Mouse (Mus musculus) retina, postnatal 7 days (tissue): ENCODE results near the gene Rab5c.

Experiments
- DNase-seq: peaks from one replicate; pipeline ENCODE4 v3.0.0-alpha.2; 2012; ENCODE audit warnings: low read depth, low spot score

The Rab5c gene

DNA sequence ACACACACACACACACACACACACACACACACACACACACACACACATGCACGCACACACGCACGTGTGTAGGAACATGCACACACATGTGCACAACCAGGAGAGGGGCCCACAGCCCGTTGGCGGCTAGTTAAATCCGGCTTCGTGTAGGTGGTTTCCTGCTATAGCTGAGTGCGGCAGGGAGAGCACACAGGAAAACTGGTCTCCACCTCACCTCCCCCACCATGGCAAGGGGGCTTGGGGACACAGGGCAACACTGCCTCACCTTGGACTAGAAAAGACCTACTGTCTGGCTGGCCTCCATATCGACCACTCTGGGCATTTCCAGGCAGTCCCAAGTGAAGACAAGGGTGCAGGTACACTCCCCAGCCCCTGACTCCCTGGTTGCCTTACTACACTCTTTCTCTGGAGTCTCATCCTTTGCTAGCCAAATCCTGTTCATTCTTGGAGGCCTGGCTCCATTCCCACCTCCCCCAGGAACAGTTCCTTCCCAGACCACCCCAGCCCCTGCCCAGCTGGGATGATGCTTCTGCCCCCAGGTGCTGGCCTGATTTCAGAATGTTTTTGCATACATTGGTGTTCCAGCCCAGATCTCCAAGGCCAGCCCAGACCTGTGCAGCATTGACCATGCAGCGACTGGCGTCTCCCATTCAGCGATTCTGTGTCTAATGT, 16.1 kb upstream of the Rab5c start:
- DNase-seq = no peak

DNA sequence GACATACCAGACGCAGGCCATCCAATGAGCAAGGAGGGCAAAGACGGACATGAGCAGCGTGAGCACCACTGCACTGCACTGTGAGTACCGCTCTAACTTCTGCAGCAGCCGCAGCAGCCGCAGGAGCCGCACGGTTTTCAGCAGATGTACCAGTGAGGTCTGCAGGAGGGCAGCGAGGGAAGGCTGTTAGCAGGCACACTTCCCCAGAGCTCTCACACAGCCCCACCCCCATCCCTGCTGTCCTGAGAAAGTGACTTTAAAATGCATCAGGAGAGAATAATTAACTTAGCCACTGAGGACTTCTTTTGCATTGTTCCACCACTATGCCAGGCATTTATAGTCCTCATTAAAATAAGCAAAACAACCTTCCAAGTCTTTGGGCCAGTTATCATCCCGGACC, 14.3 kb upstream of the Rab5c start:
- no peak for DNase-seq

DNA sequence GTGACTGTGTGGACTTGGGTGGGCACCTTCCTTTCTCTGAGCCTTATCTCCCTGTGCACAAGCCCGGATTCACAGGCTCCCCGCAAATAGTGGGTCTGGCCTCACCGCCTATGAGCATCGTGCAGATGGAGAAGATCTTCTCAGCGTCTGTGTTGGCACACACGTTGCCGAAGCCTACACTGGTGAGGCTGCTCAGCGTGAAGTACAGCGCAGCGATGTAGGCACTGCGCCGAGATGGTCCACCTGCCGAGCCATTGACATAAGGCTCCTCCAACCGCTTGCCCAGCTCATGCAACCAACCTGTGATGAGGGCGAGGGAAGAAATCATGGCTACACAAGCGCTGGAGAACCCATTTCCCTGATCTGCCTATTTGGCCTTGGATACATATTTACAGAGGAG, 12.1 kb upstream of the Rab5c start:
- no peak for DNase-seq

DNA sequence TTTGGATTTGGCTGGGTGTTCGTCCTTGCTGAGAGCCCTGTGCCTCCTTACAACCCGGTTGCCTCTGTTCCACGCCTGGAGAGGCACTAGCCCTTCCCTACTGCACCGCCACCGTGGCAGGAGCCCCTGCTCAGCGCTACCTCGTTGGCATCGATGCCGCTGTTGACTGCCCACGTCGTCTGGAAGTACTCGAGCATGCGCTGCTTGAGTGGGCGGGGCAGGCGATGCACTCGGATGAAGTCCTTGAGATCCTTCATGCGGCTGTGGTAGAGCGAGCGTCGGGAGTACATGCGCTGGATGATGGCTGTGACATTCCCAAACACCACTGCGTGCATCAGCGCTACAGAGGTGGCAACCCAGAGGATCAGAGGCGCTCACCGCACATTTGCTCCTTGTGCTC, 11.5 kb upstream of the Rab5c start:
- DNase-seq = no peak

DNA sequence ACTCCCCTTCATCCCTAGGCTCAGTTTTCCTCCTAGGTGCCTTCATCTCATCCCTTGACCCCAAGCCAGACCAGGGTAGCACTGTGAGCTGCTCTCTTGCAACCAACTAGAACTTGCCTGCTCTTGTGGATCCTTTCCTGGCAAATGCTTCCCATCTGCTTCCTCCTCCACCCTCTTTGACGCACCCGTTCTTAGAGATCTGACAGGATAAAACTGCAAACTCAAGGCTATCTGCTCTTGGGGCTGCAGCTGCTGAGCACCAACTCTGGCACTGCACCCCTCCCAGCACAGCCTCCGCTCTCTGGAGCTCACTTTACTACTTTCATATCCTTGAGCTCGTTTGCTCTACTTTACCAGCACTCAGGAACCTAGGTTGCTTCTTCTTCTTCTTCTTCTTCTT, 10.6 kb upstream of the Rab5c start:
- DNase-seq = no peak

DNA sequence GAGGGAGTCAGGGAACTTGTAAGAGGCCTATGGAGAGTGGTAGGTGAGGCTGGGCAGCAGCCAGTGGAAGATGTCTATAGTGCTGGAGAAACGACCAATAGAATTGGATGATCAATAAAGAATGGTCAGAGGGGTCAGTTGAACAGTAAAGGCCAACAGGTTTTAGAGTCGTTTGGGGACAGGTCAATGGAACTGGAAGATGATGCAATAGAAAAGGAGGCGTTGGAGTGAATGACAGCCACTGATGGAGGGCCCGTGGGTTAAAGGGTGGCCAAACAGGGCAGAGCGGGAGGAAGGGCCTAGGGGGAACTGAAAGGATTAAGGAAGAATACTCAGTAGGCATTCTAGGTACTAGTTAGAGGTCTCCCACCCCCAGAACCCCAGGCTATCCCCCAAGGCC, 9.1 kb upstream of the Rab5c start:
- DNase-seq = no peak

DNA sequence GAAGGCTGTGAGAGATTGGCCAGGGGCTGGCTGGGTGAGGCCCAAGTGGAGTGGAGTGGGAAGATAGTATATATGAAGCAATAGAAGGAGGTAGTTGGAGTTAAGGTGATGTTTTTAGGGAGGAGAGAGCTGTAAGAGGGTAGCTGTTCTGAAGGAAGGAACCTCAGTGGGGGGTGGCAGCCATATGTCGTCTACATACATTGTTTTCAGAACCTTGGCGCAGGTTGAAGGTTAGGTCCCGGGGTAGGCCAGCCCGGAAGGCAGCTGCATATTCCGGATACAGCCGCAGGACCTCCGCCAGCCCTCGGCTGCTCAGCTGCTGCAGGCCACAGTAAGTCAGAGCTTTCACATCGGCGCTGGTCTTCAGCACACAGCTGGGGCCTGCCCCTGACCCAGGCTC, 8.5 kb upstream of the Rab5c start:
- no peak for DNase-seq

DNA sequence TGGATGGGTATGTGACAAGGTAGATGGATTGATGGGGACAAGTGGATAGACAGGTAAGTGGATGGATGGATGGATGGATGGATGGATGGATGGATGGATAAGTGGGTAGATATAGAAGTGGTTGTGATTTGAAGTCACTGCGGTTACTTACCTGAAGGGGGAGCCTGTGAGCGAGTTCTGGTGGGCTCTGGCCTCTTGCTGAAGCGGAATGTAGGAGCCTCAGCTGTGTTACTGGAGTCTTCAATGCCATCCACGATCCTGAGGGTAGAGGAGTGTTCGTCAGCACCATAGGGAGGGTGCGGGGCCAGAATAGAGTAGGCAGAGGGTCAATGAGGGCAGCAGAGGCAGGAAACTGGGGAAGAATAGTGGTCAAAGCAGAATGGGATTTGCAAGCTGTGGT, 7.1 kb upstream of the Rab5c start:
- no peak for DNase-seq

DNA sequence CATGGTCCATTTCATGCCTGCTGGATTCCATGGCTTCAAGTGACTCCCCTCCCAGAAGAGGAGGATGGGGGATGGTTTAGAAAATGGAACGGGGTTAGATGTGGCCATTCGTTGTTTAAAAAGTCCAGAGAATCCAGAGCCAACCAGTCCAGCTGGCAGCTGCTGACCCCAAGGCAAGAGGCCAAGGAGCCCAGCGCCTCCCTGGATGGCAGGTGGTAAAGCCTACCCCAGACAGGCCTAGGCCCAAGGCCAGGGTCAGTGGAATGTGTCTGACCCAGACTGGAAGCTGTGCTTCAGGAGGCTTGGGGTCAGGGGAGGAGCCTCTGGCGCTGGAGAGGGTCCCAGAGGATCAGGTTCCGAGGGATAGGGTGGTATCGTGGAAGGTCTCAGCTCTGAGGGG, 3.3 kb upstream of the Rab5c start:
- no peak for DNase-seq

DNA sequence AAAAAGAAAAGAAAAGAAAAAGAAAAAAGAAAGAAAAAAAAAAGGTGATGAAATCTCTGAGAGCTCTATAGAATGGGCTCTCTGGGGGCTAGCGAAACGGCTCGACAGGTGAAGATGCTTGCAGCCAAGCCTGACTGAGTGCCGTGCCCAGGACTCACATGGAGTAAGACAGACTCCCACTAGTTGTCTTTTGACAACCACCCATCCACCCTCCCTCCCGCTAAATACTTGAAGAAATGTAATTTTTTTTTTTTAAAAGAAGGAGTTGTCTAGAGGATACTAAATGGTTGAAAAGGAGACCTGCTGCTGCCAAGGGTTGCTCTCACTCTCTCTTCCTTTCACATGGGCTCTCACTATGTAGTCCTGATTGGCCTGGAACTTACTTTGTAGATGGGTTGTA, 734 bp upstream of the Rab5c start:
- DNase-seq = no peak

DNA sequence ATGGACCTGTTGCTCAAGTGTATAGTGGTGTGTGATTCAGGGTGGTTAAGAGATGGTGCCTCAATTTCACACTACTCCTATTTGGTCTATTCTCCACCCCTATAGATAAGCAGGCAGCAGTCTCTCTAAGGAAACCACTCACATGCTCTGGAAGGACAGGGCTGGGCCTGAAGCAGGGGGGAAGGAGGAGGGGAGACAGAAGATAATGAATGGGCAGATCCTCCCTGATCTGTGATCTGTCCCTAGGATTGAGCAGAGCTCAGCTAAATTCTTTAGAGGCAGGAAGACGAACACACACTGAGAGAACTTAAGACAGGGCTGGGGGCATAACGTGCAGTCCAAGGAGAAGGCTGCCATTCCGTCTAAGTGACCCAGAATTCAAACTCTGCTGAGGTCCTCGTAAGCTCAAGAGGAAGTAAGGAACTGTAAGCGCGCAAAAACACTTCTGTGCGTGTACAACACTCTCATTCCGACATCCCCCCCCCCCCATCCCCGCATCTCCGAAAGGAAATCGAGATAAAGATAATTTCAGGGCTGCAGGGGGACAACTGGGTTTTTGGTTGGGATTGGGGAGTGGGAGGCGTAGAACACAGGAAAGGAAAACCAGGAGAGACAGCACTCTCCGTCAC, 796 bp downstream of the Rab5c start:
- no peak for DNase-seq

DNA sequence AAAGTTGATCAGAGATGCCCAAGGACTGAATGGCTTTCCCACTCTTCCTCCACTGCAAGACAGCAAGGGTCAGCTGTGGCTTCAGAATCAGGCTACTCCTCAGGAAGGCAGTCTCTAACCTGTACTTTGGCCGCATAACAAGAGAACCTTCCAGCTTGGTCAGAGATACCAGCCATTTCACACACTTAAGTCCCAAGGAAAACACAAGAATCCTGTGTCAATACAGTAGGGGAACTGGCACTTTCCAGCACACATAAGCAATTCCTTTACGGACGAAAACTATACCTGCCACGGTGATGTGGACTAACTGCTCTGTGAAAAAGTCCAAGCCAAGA, 1.3 kb downstream of the Rab5c start:
- DNase-seq = no peak

DNA sequence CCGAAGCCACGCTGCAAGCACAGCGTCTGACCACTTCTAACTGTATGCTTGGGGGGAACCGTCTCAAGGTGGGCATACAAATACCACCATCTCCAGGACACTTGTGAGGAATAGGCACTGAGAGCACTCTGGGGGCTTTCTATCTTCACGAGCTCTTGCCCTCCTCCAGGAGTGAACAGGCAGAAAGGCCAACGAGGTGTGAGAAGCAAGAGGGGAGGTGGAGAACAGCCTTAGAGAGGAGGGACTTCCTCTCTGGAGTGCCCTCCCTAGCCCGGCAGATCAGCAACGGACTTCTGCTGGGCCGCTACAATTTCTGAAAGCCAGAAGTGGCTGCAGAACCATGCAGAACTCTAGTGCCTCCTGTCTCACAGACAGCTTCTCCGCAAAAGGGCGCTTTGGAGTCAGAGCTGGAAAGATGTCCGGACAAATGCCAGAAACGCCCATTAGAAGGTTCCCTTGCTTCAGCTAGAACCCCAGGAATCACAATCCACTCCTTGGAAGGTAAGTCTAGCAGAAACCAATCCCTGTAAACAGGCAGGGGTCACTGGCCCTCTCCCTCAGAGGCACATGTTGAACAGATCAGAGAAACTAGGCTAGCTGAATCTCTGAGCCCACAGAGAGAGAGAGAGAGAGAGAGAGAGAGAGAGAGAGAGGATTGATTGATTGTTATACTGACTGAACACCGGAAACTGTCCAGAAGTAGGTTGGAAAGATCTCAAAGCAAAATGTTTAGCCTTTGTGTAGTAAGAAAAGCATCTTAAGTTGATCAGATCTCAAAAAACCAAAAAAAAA, 1.9 kb downstream of the Rab5c start:
- DNase-seq = no peak

DNA sequence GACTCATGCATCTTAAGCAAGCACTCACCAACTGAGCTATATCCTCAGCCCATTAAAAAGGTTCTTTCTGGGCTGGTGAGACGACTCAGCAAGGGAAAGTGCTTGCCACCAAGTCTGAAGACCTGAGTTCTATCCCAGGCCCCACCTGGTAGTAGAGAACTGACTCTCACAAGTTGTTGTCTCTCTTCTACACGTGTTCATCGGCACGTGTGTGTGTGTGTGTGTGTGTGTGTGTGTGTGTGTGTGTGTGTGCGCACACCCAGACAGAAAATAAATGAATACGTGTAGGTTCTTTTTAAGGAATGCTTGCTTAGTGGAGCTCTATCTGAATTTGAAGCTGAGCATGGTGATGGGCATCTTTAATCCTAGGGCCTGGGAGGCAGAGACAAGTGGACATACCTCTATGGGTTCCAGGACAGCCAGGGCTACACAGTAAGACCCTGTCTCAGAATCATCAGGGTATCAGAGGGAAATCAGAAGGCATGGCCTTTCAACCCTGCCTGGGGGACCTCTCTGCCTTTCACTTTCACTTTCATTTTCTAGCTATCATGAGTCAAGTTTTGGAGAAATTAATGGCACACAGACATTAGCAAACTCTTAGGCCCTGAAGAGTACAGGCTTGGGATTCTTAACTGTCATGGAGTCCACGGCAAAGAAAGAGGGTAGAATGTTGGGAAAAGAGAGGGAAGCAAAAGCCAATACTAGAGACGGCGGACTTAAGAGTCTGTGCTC, 2.7 kb downstream of the Rab5c start:
- no peak for DNase-seq

DNA sequence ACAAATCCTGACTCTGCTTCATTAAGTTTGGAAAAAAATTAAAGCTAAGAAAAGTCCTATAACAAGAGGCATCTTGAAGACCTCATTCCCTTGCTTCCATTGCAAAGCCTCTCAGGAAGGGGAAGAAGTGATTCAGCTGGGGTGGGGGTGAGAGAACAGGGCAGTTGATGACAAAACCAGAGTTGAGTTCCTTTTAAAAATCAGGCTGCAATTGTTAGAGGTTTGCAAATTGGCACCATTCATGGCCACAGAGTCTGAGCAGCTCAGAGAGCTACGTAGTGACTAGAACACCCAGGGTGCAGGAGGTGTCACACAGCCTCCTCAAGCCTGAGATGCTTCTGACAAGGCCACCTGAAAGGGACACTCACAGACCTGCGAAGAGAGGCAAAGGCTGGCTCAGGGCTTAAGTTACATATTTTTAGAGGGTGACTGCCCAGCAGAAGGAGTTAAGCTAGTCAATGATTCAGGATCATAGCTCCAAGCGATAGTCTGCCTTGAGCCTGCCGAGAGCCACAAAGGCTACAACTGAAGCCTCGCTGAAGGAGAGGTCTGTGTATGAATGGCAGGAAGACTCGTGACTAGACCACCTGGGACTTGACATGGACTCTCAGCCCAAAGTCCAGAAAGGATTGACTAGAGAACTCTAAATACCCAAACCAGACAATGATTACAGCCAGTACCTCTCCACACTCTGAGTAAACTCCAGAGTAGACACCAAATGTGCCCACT, 7.4 kb downstream of the Rab5c start:
- DNase-seq = no peak

DNA sequence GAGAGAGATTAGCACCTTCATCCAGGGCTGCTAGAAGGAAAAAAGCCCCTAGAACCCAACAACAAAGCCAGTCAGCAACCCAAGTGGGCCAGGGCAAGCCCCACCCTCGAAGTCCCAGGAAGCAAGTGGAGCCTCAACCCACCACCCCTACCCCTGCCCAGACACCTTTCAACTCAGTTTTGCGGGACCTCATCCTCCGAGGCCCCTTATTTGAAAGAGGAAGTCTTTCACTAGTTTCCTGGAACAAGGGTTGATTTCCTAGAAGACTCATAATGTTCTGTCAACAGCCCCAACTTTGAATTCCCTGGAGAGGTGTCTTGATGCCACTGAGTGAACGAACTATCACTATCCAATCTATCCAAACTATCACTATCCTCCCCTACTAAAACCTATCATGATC, 8.0 kb downstream of the Rab5c start:
- no peak for DNase-seq

DNA sequence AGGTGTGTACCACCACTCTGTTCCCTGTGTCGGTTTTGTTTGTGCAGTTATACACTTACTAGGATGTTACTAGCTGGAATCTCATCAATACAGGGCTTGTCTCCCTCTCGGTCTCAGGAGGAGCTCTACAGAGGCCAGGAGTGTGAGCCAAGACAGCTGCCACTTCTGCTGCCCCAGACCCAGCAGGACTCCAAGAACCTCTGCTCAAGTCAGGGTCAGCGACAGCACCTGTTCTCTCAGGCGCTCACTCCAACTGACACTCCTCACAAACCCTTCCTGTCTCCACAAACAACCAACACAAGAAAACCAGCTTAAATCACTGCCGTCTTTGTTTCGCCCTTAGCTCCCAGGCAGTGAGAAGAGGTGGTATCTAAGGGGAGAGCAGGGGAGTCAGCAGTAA, 9.4 kb downstream of the Rab5c start:
- DNase-seq = no peak

DNA sequence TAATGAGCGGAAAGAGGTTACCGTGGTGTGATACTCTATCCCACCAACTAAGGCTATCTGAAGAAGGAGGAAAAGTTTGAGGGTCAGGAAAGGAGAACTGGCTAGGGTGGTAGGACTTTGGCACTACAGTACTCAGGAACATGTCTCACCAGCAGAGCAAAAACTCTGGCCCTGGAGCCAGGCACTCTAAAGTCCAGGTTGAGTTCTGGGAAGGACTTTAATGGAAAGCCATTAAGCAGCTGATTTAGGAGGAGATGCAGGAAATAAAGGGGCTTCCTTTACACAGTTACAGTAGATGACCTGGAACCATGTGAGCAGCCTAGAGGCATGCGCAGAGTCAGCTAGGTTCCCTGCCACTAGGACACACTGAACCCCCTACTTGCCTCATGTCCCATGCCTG, 10.8 kb downstream of the Rab5c start:
- no peak for DNase-seq

DNA sequence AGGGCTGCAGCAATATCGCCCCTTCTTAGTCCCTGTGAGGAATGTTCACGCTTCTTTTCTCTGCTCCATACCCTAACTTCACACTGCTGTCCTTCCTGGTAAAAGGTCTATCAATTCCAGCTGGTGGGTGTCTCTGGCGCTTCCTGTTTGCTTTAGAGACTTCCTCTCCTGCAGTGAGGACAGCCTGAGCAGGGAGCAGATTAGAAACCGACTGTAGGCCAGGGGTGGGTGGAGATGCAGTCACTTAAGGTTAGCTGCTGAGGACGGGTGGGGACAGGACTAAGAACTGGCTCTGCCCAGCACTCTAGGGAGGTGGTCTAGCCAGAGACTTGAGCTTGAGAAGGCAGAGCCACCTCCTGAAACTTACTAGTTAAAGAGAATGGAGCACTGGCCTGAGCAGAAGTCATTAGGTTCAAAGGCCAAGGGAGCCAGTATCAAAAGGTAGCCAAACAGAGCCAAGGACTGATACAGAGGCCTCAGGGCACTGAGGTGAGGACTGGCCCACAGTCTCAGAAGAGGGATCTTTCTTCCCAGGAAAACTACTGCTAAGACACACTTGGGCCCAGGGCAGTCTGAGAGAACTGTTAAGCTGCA, 13.0 kb downstream of the Rab5c start:
- DNase-seq = no peak

DNA sequence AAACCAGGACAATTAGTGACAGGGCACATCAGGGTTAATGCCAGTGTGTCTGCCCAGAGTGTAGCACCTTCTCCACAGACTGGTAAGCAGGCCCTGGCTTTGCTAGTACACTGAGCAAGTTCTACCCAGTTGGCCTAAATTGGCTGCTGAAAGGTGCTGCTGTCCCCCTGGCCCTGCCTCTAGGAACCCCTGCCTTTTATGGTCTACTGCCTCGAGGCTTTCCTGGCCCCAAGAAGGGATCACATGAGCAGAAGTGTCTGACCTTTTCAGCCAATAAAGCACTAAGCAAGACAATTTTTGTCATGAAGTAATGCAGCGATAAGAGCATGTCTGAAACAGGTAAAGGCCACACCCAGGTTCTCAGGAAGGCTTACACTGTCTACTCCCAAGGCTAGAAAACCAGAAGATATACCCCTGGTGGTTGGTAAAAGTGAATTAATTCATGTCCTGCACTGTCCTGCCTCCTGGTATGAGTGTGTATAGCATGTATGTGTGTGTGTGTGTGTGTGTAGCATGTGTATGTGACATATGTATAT, 15.5 kb downstream of the Rab5c start:
- no peak for DNase-seq

DNA sequence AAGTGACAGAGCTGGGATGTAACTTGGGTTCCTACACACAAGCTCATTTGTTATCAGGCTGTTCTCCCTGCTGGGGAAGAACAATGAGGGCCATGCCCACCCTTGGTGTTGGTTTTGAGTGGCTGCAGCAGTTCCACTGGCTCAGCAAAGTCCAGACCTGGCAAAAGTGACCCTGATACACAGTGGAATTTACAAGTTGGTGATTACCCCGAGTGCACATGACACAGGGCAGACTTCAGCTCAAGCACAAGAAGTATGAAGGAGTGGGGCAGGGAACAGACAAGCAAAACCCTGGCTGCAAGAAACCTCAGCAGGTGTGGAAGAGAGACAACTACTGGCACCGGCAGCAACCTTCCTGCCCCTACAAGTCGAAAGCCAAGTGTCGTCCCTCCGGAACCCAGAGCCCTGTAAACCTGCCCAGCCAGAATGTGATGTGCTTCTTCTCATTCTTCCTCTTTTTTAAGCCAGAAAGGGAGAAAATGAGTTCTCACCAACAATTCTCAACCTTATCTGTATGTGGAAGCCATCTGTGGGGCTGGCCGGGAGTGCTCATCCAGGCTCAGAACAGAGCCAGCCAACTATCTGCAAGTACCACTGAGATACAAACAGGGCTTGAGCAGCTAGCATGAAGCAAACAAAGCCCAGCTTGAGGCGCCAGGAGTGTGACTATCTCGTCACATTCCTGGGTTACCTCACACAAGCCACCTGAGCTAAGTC, 16.1 kb downstream of the Rab5c start:
- no peak for DNase-seq
